Mouse (Mus musculus): ENCODE measurements around the gene Pnpla2. TPM values are rescaled to one million over a fixed set of nuclear protein-coding genes. Genes with fewer than 3 reads are reported as not detected.
A peak's percentile ranks its signal among the peaks of the same experiment; 100 is the strongest.
"Not testable (repeated sequence)": the region's sequence is repeated elsewhere in the genome, so short reads cannot be mapped to it uniquely, and the experiment has no call there.

Gene Pnpla2
- 10 to 100 TPM; 21.2 to 32.6 (median 27.2) TPM for total RNA-seq (2022)

GRCm38 (mm10) chr7:141454967-141455551, at the start of gene Pnpla2:
Gene Pnpla2, plus strand, starts transcription at chr7:141455198.
- peak; percentile 82 to 87 for DNase-seq (ENCODE audit: low spot score in 2 of 2)

- no peak for DNase-seq (ENCODE audit: low spot score in 2 of 2)
Observed at GRCm38 (mm10) chr7:141405466-141405865, 49.5 kb upstream of the Pnpla2 start.

- not testable (repeated sequence) for DNase-seq (ENCODE audit: low spot score in 2 of 2)
Observed at GRCm38 (mm10) chr7:141407670-141408069, 47.3 kb upstream of the Pnpla2 start.

- DNase-seq (ENCODE audit: low spot score in 2 of 2) = peak; percentile 72 to 74
Observed at GRCm38 (mm10) chr7:141408833-141409232, 46.2 kb upstream of the Pnpla2 start.

- DNase-seq (ENCODE audit: low spot score in 2 of 2) = no peak
Observed at GRCm38 (mm10) chr7:141410631-141411030, 44.4 kb upstream of the Pnpla2 start.

GRCm38 (mm10) chr7:141411667-141412066, 43.3 kb upstream of the Pnpla2 start:
- DNase-seq (ENCODE audit: low spot score in 2 of 2) = no peak

GRCm38 (mm10) chr7:141413331-141413730, 41.7 kb upstream of the Pnpla2 start:
- no peak for DNase-seq (ENCODE audit: low spot score in 2 of 2)

GRCm38 (mm10) chr7:141413809-141414584, 41.0 kb upstream of the Pnpla2 start, which contains the start of gene Gatd1:
Gene Gatd1, minus strand, starts transcription at chr7:141414136.
- DNase-seq (ENCODE audit: low spot score in 2 of 2) = peak; percentile 92 to 97

GRCm38 (mm10) chr7:141416144-141416841, 38.7 kb upstream of the Pnpla2 start:
- DNase-seq (ENCODE audit: low spot score in 2 of 2) = no peak

- DNase-seq (ENCODE audit: low spot score in 2 of 2) = no peak
Observed at GRCm38 (mm10) chr7:141417731-141418681, 37.0 kb upstream of the Pnpla2 start.

GRCm38 (mm10) chr7:141418970-141419369, 36.0 kb upstream of the Pnpla2 start:
- DNase-seq (ENCODE audit: low spot score in 2 of 2) = no peak

GRCm38 (mm10) chr7:141420030-141420702, 34.8 kb upstream of the Pnpla2 start:
- DNase-seq (ENCODE audit: low spot score in 2 of 2) = no peak

- DNase-seq (ENCODE audit: low spot score in 2 of 2) = no peak
Observed at GRCm38 (mm10) chr7:141423811-141424210, 31.2 kb upstream of the Pnpla2 start.

- no peak for DNase-seq (ENCODE audit: low spot score in 2 of 2)
Observed at GRCm38 (mm10) chr7:141426948-141427730, 27.9 kb upstream of the Pnpla2 start.

- DNase-seq (ENCODE audit: low spot score in 2 of 2) = no peak
Observed at GRCm38 (mm10) chr7:141428701-141429100, 26.3 kb upstream of the Pnpla2 start.

- peak; percentile 79 to 95 for DNase-seq (ENCODE audit: low spot score in 2 of 2)
Observed at GRCm38 (mm10) chr7:141429310-141429709, 25.7 kb upstream of the Pnpla2 start, which contains the start of gene Cend1. Gene Cend1, minus strand, starts transcription at chr7:141429491.

GRCm38 (mm10) chr7:141429840-141430584, 25.0 kb upstream of the Pnpla2 start:
- no peak for DNase-seq (ENCODE audit: low spot score in 2 of 2)

- DNase-seq (ENCODE audit: low spot score in 2 of 2) = no peak
Observed at GRCm38 (mm10) chr7:141430585-141431240, 24.3 kb upstream of the Pnpla2 start.
